Mouse (Mus musculus): ENCODE measurements around the gene Arel1. TPM values are rescaled to one million over a fixed set of nuclear protein-coding genes. Genes with fewer than 3 reads are reported as not detected.

Arel1 gene
- polyA plus RNA-seq, 1 experiment from 2014 or later, result 6.9 TPM

- Histone ChIP-seq H3K27me3 (ENCODE audit: insufficient read depth, low read length) (no peaks in the 10 kb centered on the region), H3K9me3 (ENCODE audit: low read length) (no peaks in the 10 kb centered on the region), H3K36me3 (replicated peaks; ENCODE audit: insufficient read depth, low read length) (peaks cover 9% of the 10 kb centered on the region), H3K4me3 (ENCODE audit: low read depth, low read length) (no peak overlapping the region), H3K27ac (ENCODE audit: low read depth) (no peak overlapping the region), H3K9ac (replicated peaks) (no peak overlapping the region), H3K4me2 (ENCODE audit: low read depth, low read length) (no peak overlapping the region), H3K4me1 (ENCODE audit: insufficient read depth) (no peaks in the 10 kb centered on the region)
- no peak for ATAC-seq
- WGBS (ENCODE audit: insufficient replicate concordance), result 81% methylated on average over 4 of the region's 4 CpGs
- TF ChIP-seq CTCF (IDR thresholded peaks at IDR 0.05; ENCODE audit: low read depth), result no peak
- no peak for TF ChIP-seq EP300 (IDR thresholded peaks at IDR 0.05; ENCODE audit: low read depth)
- DNase-seq, result no peak
Observed at GRCm38 (mm10) chr12:84912652-84913104, 58.0 kb downstream of the Arel1 start.

- Histone ChIP-seq H3K9ac (replicated peaks) (no peak overlapping the region), H3K4me2 (ENCODE audit: low read depth, low read length) (no peak overlapping the region), H3K27me3 (ENCODE audit: insufficient read depth, low read length) (no peaks in the 10 kb centered on the region), H3K4me3 (ENCODE audit: low read depth, low read length) (no peak overlapping the region), H3K27ac (ENCODE audit: low read depth) (no peak overlapping the region), H3K4me1 (ENCODE audit: insufficient read depth) (no peaks in the 10 kb centered on the region), H3K36me3 (replicated peaks; ENCODE audit: insufficient read depth, low read length) (peaks cover 2% of the 10 kb centered on the region; the same call in 1 of the 2 replicates), H3K9me3 (ENCODE audit: low read length) (no peaks in the 10 kb centered on the region)
- no peak for ATAC-seq
- TF ChIP-seq CTCF (IDR thresholded peaks at IDR 0.05; ENCODE audit: low read depth), result no peak
- no peak for TF ChIP-seq EP300 (IDR thresholded peaks at IDR 0.05; ENCODE audit: low read depth)
- DNase-seq, result no peak
- WGBS (ENCODE audit: insufficient replicate concordance), result 80% methylated on average over 2 of the region's 2 CpGs
Observed at GRCm38 (mm10) chr12:84911640-84912039, 59.1 kb downstream of the Arel1 start.

- ATAC-seq (no peak), DNase-seq (no peak)
- Histone ChIP-seq H3K36me3 (replicated peaks; ENCODE audit: insufficient read depth, low read length) (no peaks in the 10 kb centered on the region), H3K9ac (replicated peaks) (no peak overlapping the region), H3K9me3 (ENCODE audit: low read length) (no peaks in the 10 kb centered on the region), H3K4me3 (ENCODE audit: low read depth, low read length) (no peak overlapping the region), H3K4me2 (ENCODE audit: low read depth, low read length) (no peak overlapping the region), H3K27me3 (ENCODE audit: insufficient read depth, low read length) (no peaks in the 10 kb centered on the region), H3K27ac (ENCODE audit: low read depth) (no peak overlapping the region), H3K4me1 (ENCODE audit: insufficient read depth) (no peaks in the 10 kb centered on the region)
- WGBS (ENCODE audit: insufficient replicate concordance), result 81% methylated on average over 4 of the region's 4 CpGs
- no peak for TF ChIP-seq CTCF (IDR thresholded peaks at IDR 0.05; ENCODE audit: low read depth)
- no peak for TF ChIP-seq EP300 (IDR thresholded peaks at IDR 0.05; ENCODE audit: low read depth)
Observed at GRCm38 (mm10) chr12:84910066-84910465, 60.6 kb downstream of the Arel1 start.

- Histone ChIP-seq H3K4me2 (ENCODE audit: low read depth, low read length) (no peak overlapping the region), H3K36me3 (replicated peaks; ENCODE audit: insufficient read depth, low read length) (no peaks in the 10 kb centered on the region), H3K27me3 (ENCODE audit: insufficient read depth, low read length) (no peaks in the 10 kb centered on the region), H3K27ac (ENCODE audit: low read depth) (no peak overlapping the region), H3K9ac (replicated peaks) (no peak overlapping the region), H3K4me3 (ENCODE audit: low read depth, low read length) (no peak overlapping the region), H3K9me3 (ENCODE audit: low read length) (no peaks in the 10 kb centered on the region), H3K4me1 (ENCODE audit: insufficient read depth) (no peaks in the 10 kb centered on the region)
- 62% methylated on average over 10 of the region's 10 CpGs for WGBS (ENCODE audit: insufficient replicate concordance)
- TF ChIP-seq EP300 (IDR thresholded peaks at IDR 0.05; ENCODE audit: low read depth), result no peak
- ATAC-seq (no peak), DNase-seq (no peak)
Observed at GRCm38 (mm10) chr12:84907627-84908480, 62.8 kb downstream of the Arel1 start.

DNA sequence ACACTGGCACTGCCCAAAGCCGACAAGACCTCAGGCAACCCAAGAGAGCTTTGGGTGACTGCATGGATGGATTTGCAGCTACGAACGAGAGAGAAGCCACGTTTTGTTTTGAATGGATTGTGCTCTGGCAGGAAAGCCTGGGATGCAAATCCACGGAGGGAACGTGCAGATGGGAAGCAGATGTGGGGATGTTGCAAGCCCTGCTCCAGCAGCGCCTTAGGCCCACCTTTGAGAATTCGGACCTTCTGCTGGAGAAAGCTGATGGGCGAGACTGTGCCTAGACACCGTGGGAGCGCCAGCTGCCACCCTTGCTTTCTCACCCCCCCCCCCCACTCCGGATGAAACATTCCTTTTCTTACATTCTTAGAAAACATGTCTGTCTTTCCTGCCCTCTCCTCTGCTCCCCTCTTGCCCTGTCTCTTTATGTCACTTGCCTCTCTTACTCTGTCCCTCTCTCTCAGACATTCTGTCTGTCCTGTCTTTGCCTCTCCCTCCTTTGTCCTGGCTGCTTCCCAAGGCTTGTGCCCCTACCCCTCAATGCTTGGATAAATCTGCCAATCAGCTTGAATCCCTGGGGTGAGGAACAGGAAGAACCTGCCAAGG, 63.6 kb downstream of the Arel1 start:
- no peak overlapping the region for H3K27ac ChIP-seq (ENCODE audit: low read depth)
- no peak for ATAC-seq
- H3K4me1 ChIP-seq (ENCODE audit: insufficient read depth), result no peaks in the 10 kb centered on the region
- H3K4me2 ChIP-seq (ENCODE audit: low read depth, low read length), result no peak overlapping the region
- WGBS (ENCODE audit: insufficient replicate concordance), result 77% methylated on average over 12 of the region's 12 CpGs
- no peak overlapping the region for H3K4me3 ChIP-seq (ENCODE audit: low read depth, low read length)
- DNase-seq, result no peak
- TF ChIP-seq EP300 (IDR thresholded peaks at IDR 0.05; ENCODE audit: low read depth), result no peak
- no peak for TF ChIP-seq CTCF (IDR thresholded peaks at IDR 0.05; ENCODE audit: low read depth)
- H3K9ac ChIP-seq (replicated peaks), result no peak overlapping the region
- H3K9me3 ChIP-seq (ENCODE audit: low read length), result no peaks in the 10 kb centered on the region
- H3K36me3 ChIP-seq (replicated peaks; ENCODE audit: insufficient read depth, low read length), result no peaks in the 10 kb centered on the region
- no peaks in the 10 kb centered on the region for H3K27me3 ChIP-seq (ENCODE audit: insufficient read depth, low read length)

DNA sequence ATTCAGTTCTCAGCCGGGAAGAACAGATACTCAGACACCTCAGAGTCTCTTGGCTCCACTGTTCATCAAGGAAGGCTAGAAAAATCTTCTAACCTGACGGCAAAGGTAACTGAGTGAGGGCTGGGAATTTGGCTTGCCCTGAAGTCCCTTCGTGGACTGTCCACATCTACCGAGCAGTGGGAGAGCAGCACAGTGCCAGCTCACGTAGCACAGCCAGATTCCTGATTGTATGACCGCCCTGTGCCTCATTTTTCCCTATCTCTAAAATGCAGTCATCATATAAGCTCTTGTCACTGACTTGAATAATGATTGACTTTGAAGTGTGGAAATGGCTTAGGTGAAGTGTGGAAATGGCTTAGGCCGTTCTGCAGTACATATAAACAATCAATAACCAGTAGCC, 66.3 kb downstream of the Arel1 start:
- 65% methylated on average over 7 of the region's 7 CpGs for WGBS (ENCODE audit: insufficient replicate concordance)
- H3K27me3 ChIP-seq (ENCODE audit: insufficient read depth, low read length), result no peaks in the 10 kb centered on the region

More for the DNA sequence above, 66.3 kb downstream of the Arel1 start:
- Histone ChIP-seq H3K4me1 (ENCODE audit: insufficient read depth) (no peaks in the 10 kb centered on the region), H3K9ac (replicated peaks) (no peak overlapping the region), H3K27ac (ENCODE audit: low read depth) (no peak overlapping the region), H3K4me3 (ENCODE audit: low read depth, low read length) (no peak overlapping the region), H3K36me3 (replicated peaks; ENCODE audit: insufficient read depth, low read length) (no peaks in the 10 kb centered on the region), H3K4me2 (ENCODE audit: low read depth, low read length) (no peak overlapping the region), H3K9me3 (ENCODE audit: low read length) (no peaks in the 10 kb centered on the region)
- TF ChIP-seq EP300 (IDR thresholded peaks at IDR 0.05; ENCODE audit: low read depth), result no peak
- no peak for TF ChIP-seq CTCF (IDR thresholded peaks at IDR 0.05; ENCODE audit: low read depth)
- DNase-seq, result no peak
- no peak for ATAC-seq
